Mouse (Mus musculus): ENCODE measurements around the gene Stim1. TPM values are rescaled to one million over a fixed set of nuclear protein-coding genes. Genes with fewer than 3 reads are reported as not detected.
"Not testable (repeated sequence)": the region's sequence is repeated elsewhere in the genome, so short reads cannot be mapped to it uniquely, and the experiment has no call there.

Stim1 gene
- polyA plus RNA-seq, 1 experiment from 2014 or later = 17.9 TPM

DNA sequence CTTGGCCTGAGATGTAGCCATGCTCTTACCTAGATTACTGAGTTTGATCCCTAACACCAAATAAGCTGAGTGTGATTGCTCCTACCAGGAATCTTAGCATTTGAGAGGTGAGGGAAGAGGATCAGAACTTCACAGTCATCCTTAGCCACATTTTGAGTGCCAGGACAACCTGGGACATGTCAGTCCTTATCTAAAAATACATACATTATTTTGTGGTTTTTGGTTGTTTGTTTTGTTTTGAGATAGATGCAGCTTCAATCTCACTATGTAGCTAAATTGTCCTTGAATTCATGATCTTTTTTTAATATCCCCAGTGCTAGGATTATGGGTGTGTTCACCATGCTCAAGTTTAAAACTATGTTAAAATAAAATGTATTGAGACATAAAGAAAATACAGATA is 139.8 kb downstream of the Stim1 start:
- no peak for ATAC-seq
- no peak for DNase-seq
- TF ChIP-seq EP300 (IDR thresholded peaks at IDR 0.05; ENCODE audit: low read depth) (no peak), CTCF (IDR thresholded peaks at IDR 0.05; ENCODE audit: low read depth) (no peak)
- Histone ChIP-seq H3K27me3 (ENCODE audit: insufficient read depth, low read length) (no peaks in the 10 kb centered on the region), H3K9me3 (ENCODE audit: low read length) (no peaks in the 10 kb centered on the region), H3K4me2 (ENCODE audit: low read depth, low read length) (no peak overlapping the region), H3K4me3 (ENCODE audit: low read depth, low read length) (no peak overlapping the region), H3K36me3 (replicated peaks; ENCODE audit: insufficient read depth, low read length) (peaks cover 12% of the 10 kb centered on the region), H3K9ac (replicated peaks) (no peak overlapping the region), H3K27ac (ENCODE audit: low read depth) (no peak overlapping the region), H3K4me1 (ENCODE audit: insufficient read depth) (no peaks in the 10 kb centered on the region)

DNA sequence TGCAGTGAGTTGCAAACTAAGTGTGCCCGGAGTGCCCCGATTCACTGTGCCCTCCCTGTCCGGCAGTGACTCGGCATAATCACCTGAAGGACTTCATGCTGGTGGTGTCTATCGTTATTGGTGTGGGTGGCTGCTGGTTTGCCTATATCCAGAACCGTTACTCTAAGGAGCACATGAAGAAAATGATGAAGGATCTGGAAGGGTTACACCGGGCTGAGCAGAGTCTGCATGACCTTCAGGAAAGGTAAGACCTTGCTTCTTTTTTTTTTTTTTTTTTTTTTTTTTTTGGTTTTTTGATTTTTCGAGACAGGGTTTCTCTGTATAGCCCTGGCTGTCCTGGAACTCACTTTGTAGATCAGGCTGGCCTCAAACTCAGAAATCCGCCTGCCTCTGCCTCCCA is 147.7 kb downstream of the Stim1 start:
- not testable (repeated sequence) for DNase-seq; H3K36me3 ChIP-seq (replicated peaks; ENCODE audit: insufficient read depth, low read length); H3K9ac ChIP-seq (replicated peaks); H3K4me2 ChIP-seq (ENCODE audit: low read depth, low read length); H3K4me3 ChIP-seq (ENCODE audit: low read depth, low read length); H3K27ac ChIP-seq (ENCODE audit: low read depth); H3K27me3 ChIP-seq (ENCODE audit: insufficient read depth, low read length); ATAC-seq; H3K4me1 ChIP-seq (ENCODE audit: insufficient read depth); H3K9me3 ChIP-seq (ENCODE audit: low read length)
- WGBS (ENCODE audit: insufficient replicate concordance) = 89% methylated on average over 9 of the region's 9 CpGs

DNA sequence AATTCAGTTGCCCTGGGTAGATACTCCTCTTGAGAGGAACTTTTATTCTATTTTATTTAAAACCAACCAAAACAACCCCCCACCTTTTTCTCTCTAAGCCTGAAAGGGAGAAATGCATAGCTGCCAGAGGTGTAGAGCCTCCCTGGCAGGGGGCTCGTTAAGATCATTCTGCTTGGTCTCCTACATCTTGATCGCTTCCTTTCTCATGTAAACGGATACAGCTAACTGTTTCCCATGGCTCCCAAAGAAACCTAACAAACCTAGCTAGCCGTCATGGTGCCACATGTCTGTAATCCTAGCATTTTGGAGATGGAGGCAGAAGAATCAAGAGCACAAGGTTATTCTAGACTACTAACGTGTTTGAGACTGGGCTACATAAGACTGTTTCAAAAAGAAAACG is 148.2 kb downstream of the Stim1 start:
- peaks cover 6% of the 10 kb centered on the region for H3K36me3 ChIP-seq (replicated peaks; ENCODE audit: insufficient read depth, low read length)
- TF ChIP-seq EP300 (IDR thresholded peaks at IDR 0.05; ENCODE audit: low read depth) = no peak
- TF ChIP-seq CTCF (IDR thresholded peaks at IDR 0.05; ENCODE audit: low read depth) = no peak
- DNase-seq = no peak
- H3K27me3 ChIP-seq (ENCODE audit: insufficient read depth, low read length) = no peaks in the 10 kb centered on the region
- H3K4me3 ChIP-seq (ENCODE audit: low read depth, low read length) = no peak overlapping the region
- WGBS (ENCODE audit: insufficient replicate concordance) = 77% methylated on average over 6 of the region's 6 CpGs
- H3K4me2 ChIP-seq (ENCODE audit: low read depth, low read length) = no peak overlapping the region
- H3K9ac ChIP-seq (replicated peaks) = no peak overlapping the region
- no peak overlapping the region for H3K27ac ChIP-seq (ENCODE audit: low read depth)
- no peaks in the 10 kb centered on the region for H3K4me1 ChIP-seq (ENCODE audit: insufficient read depth)
- no peak for ATAC-seq
- no peaks in the 10 kb centered on the region for H3K9me3 ChIP-seq (ENCODE audit: low read length)

DNA sequence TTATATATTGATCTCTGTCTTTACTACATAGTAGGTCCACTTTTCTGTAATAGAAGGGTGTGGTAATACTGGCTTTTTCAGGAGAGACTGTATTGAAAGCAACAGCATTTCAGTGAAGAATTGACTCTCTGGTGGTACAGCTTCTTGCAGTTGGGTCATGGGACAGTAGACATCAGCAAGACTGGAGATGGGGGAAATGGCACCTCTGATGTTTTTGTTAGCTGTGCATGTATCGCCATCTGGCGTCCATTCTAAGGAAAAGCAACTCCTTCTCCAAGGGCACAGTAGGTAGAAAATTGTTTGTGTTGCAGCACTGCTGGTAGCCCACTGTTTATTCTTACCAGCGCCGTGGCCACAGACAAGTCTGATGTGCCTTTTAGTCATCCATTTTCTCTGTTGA is 149.8 kb downstream of the Stim1 start:
- peak; percentile 58 for DNase-seq

DNA sequence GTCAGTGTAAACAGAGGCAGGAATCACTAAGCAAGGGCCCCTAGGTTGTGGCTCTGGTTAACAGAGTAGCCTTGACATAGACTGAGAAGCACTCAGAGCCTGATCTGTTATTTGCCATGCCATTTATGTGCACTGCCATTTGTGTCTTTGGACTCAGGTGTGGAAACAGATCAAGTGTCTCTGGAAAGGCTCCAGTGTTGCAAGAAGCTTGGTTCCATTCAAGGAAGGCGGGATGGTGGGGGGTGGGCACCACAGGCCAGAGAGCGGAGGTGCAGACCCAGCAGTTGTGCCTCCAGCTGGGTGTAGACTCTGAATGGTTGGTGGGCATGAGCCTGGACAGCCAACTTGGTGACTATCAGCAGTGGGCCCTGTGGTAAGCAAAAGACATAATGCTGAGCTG is 154.4 kb downstream of the Stim1 start:
- Histone ChIP-seq H3K4me3 (ENCODE audit: low read depth, low read length) (no peak overlapping the region), H3K9ac (replicated peaks) (no peak overlapping the region), H3K36me3 (replicated peaks; ENCODE audit: insufficient read depth, low read length) (peaks cover 12% of the 10 kb centered on the region), H3K4me2 (ENCODE audit: low read depth, low read length) (no peak overlapping the region), H3K27ac (ENCODE audit: low read depth) (no peak overlapping the region), H3K4me1 (ENCODE audit: insufficient read depth) (peaks cover 2% of the 10 kb centered on the region; the same call in 1 of the 2 replicates), H3K27me3 (ENCODE audit: insufficient read depth, low read length) (no peaks in the 10 kb centered on the region), H3K9me3 (ENCODE audit: low read length) (no peaks in the 10 kb centered on the region)
- TF ChIP-seq CTCF (IDR thresholded peaks at IDR 0.05; ENCODE audit: low read depth) = no peak
- no peak for TF ChIP-seq EP300 (IDR thresholded peaks at IDR 0.05; ENCODE audit: low read depth)
- DNase-seq (no peak), ATAC-seq (no peak)
- WGBS (ENCODE audit: insufficient replicate concordance) = 100% methylated on average over 2 of the region's 2 CpGs

More for the DNA sequence above, 149.8 kb downstream of the Stim1 start:
- Histone ChIP-seq H3K27ac (ENCODE audit: low read depth) (no peak overlapping the region), H3K4me3 (ENCODE audit: low read depth, low read length) (no peak overlapping the region), H3K27me3 (ENCODE audit: insufficient read depth, low read length) (no peaks in the 10 kb centered on the region), H3K9me3 (ENCODE audit: low read length) (no peaks in the 10 kb centered on the region), H3K9ac (replicated peaks) (no peak overlapping the region), H3K36me3 (replicated peaks; ENCODE audit: insufficient read depth, low read length) (peaks cover 7% of the 10 kb centered on the region), H3K4me1 (ENCODE audit: insufficient read depth) (no peaks in the 10 kb centered on the region), H3K4me2 (ENCODE audit: low read depth, low read length) (no peak overlapping the region)
- TF ChIP-seq EP300 (IDR thresholded peaks at IDR 0.05; ENCODE audit: low read depth) = no peak
- peak; percentile 92 for TF ChIP-seq CTCF (IDR thresholded peaks at IDR 0.05; ENCODE audit: low read depth)
- peak; percentile 59 for ATAC-seq
- WGBS (ENCODE audit: insufficient replicate concordance) = 2% methylated on average over 4 of the region's 4 CpGs

DNA sequence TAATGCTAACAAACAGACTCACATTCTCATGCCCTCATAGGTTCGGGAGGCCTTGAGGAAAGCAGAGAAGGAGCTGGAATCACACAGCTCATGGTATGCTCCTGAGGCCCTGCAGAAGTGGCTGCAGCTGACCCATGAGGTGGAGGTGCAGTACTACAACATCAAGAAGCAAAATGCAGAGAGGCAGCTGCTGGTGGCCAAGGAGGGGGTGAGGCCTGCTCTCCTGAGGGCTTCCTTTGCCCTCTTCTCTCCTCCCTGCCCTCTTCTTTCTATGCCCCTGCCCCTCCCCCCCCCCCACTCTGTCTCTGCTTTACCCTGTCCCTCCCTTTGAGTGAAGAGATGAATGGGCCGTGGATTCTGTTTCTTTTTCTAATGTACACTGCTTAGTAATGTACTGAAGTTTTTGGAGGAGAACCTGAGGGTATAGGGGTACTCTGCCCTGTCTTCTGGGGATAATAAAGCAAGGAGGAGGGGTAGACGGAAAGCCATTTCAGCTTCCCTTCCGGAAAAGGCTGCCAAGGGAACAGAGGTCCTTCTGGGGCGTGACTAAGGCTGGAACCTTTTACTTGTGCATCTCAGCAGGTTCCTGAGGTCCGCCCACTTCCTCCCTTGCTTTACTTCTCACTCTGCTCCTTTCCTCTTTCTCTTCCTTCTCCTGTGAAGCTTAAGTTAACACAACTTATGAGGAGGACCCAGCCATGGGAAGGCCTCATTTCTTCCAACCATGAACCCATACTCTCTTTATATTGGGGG is 158.5 kb downstream of the Stim1 start:
- no peak overlapping the region for H3K9ac ChIP-seq (replicated peaks)
- H3K4me2 ChIP-seq (ENCODE audit: low read depth, low read length) = peak overlapping the region; percentile 26; the same call in 1 of the 2 replicates
- H3K27me3 ChIP-seq (ENCODE audit: insufficient read depth, low read length) = no peaks in the 10 kb centered on the region
- DNase-seq = no peak
- H3K36me3 ChIP-seq (replicated peaks; ENCODE audit: insufficient read depth, low read length) = peaks cover 34% of the 10 kb centered on the region
- H3K27ac ChIP-seq (ENCODE audit: low read depth) = peak overlapping the region; percentile 55; the same call in 1 of the 2 replicates
- TF ChIP-seq EP300 (IDR thresholded peaks at IDR 0.05; ENCODE audit: low read depth) (no peak), CTCF (IDR thresholded peaks at IDR 0.05; ENCODE audit: low read depth) (no peak)
- WGBS (ENCODE audit: insufficient replicate concordance) = 43% methylated on average over 6 of the region's 6 CpGs
- H3K4me3 ChIP-seq (ENCODE audit: low read depth, low read length) = no peak overlapping the region
- ATAC-seq = no peak
- H3K9me3 ChIP-seq (ENCODE audit: low read length) = no peaks in the 10 kb centered on the region
- H3K4me1 ChIP-seq (ENCODE audit: insufficient read depth) = peaks cover 3% of the 10 kb centered on the region; the same call in 1 of the 2 replicates

Data from liver, postnatal 0 days (tissue).